Mouse (Mus musculus) spleen, postnatal 10 days (tissue): ENCODE data around the gene H2-Ob.

Source experiments
- DNase-seq, 2 experiments: peaks; one replicate each; pipeline ENCODE4 v3.0.0; 2021 to 2022; ENCODE audit warnings: low spot score in 2 of 2

H2-Ob gene

GRCm38 (mm10) chr17:34240366-34240765, 1.7 kb downstream of the H2-Ob start:
- DNase-seq, result peak in 1 of 2 experiments; percentile 9

- DNase-seq, result peak in 1 of 2 experiments; percentile 13
These were observed 2.2 kb downstream of the H2-Ob start for GRCm38 (mm10) chr17:34240916-34241315.

GRCm38 (mm10) chr17:34244656-34245055, 6.0 kb downstream of the H2-Ob start:
- DNase-seq, result peak in 1 of 2 experiments; percentile 2

GRCm38 (mm10) chr17:34247047-34247446, 8.3 kb downstream of the H2-Ob start:
- DNase-seq, result peak in 1 of 2 experiments; percentile 20

GRCm38 (mm10) chr17:34248764-34249163, 10.1 kb downstream of the H2-Ob start:
- DNase-seq, result peak in 1 of 2 experiments; percentile 27

GRCm38 (mm10) chr17:34249361-34249760, 10.7 kb downstream of the H2-Ob start:
- peak in 1 of 2 experiments; percentile 3 for DNase-seq

GRCm38 (mm10) chr17:34249878-34250277, 11.2 kb downstream of the H2-Ob start:
- DNase-seq, result peak in 1 of 2 experiments; percentile 59

- DNase-seq, result peak in 1 of 2 experiments; percentile 24
These were observed 13.0 kb downstream of the H2-Ob start for GRCm38 (mm10) chr17:34251666-34252065.

- DNase-seq, result no peak
These were observed 17.8 kb downstream of the H2-Ob start for GRCm38 (mm10) chr17:34256501-34256900.

- DNase-seq, result peak; percentile 77 to 89
These were observed 19.1 kb downstream of the H2-Ob start, which contains the start of gene H2-Ab1 for GRCm38 (mm10) chr17:34257594-34258375. H2-Ab1 (plus strand) TSS chr17:34257689.

GRCm38 (mm10) chr17:34260551-34260950, 21.8 kb downstream of the H2-Ob start:
- no peak for DNase-seq

GRCm38 (mm10) chr17:34261502-34261901, 22.8 kb downstream of the H2-Ob start:
- DNase-seq, result peak in 1 of 2 experiments; percentile 73

- DNase-seq, result peak; percentile 59 to 75
These were observed 24.4 kb downstream of the H2-Ob start for GRCm38 (mm10) chr17:34263068-34263467.

GRCm38 (mm10) chr17:34263811-34264371, 25.2 kb downstream of the H2-Ob start:
- peak in 1 of 2 experiments; percentile 71 for DNase-seq

GRCm38 (mm10) chr17:34264452-34265351, 26.0 kb downstream of the H2-Ob start:
- peak in 1 of 2 experiments; percentile 37 for DNase-seq

GRCm38 (mm10) chr17:34268262-34268661, 29.6 kb downstream of the H2-Ob start:
- DNase-seq, result no peak

GRCm38 (mm10) chr17:34268748-34269147, 30.0 kb downstream of the H2-Ob start:
- DNase-seq, result no peak

GRCm38 (mm10) chr17:34269817-34270216, 31.1 kb downstream of the H2-Ob start:
- no peak for DNase-seq

- DNase-seq, result no peak
These were observed 31.5 kb downstream of the H2-Ob start for GRCm38 (mm10) chr17:34270230-34270629.

GRCm38 (mm10) chr17:34270940-34271339, 32.2 kb downstream of the H2-Ob start:
- DNase-seq, result no peak

- no peak for DNase-seq
These were observed 33.4 kb downstream of the H2-Ob start for GRCm38 (mm10) chr17:34272102-34272501.

- DNase-seq, result no peak
These were observed 41.9 kb downstream of the H2-Ob start for GRCm38 (mm10) chr17:34280499-34281038.
